Mouse (Mus musculus) kidney, adult 11 months (tissue): Measurements from ENCODE around the gene Tmem63b.

Source experiments
- DNase-seq: peaks from one replicate; pipeline ENCODE4 v3.0.0; 2022

The Tmem63b gene

DNA sequence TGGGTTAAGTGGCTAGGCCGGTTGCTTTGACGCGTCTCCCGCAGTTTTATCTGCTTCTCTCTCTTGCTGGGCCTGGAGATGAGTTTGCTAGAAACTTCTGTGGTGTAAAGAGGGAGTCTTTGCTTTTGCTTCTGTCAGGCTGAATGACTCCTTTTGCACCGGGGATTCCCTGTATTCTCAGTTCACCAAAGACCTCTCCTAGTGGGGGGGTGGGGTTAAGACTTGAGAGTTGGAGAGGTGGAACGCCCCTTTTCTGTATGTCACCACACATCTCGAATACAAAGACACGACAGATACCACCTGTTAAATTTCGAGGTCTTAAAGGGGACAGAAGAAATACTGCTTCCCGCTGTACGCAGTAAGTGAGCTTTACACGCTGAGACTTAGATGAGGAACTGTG lies at the start of gene Tmem63b:
Gene Tmem63b, minus strand, starts transcription at position 190 of the 400 bp plus-strand sequence.
- no peak for DNase-seq

DNA sequence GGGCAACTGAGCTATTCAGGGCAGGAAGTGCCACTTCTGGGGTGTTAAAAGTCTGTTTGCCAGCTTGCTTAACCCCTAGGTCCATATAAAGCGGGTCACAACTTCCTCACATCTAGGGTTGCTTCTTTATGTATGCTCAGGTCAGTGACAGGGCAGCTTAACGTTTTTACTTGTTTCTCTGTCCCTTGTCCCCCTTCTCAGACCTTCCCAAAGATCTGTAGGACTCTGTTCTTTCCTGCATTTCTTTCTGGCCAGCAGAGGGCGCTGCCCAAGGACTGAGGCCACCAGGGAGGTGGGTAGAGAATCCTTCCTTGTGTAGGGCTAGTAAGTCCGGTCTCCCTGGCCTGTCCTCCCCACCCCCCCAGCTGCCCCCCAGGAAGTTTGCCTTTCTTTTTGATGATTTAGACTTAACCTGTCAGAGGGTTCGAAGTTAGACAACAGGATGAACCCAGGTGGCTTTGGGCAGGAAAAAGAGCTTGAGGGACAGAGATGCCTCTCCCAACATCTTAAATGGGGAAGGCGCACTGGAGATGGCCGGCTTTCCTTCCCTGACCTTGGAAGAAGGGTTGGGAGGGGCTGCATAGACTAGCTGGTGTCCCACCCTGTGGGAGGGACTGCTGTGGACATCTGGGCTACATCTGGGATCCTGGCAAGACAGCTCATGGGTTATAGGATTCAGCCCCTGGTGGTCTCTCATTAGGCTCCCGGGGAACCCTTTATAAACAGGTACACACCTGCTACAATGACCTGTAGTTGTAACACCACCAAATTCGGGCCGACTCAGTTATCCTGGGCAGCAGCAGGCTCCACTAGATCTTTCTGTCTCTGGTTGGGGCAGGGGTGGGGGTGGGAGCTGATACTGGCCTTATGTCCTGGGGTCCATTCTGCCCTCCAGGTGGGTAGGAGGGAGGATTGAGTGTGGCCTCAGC lies 48.9 kb upstream of the Tmem63b start:
- peak; percentile 63 for DNase-seq

DNA sequence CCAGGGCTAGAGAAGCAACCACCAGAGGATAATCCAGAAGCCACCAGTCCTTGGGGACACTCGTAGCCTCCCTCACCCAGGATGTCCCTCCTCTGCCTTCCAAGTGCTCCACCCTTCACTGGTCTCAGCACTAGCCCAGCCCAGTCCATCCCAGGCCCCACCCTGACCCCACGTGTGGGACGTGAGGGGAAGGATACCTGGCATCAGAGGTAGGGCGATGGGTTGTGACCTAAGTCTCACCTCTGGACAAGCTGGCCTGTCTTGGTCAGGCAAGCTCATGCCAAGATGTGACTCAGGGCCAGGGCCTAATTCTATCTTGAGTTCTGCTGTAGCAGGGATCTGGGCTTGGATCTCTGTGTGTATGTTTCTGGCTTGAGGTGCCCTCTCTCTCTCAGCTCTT lies 48.2 kb upstream of the Tmem63b start:
- peak; percentile 26 for DNase-seq

DNA sequence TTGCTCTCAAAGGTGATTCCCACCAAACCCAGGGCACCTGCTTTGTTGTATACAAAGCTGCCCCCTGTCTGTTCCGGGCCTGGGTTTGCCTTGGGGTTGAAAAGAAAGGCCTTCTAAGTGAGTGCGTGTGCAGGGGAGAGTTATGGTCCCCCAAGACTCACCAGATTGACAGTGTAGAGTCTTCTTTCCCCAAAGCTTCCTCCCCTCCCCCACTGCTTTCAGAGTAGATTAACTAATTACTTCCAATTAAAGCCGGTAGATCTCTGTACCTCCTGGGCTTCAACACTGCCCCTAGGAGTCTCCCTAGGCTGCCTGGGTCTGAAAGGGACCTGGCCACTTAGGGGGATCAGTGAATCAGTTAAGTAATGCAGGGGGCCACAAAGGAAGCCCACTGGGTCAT lies 47.6 kb upstream of the Tmem63b start:
- no peak for DNase-seq

DNA sequence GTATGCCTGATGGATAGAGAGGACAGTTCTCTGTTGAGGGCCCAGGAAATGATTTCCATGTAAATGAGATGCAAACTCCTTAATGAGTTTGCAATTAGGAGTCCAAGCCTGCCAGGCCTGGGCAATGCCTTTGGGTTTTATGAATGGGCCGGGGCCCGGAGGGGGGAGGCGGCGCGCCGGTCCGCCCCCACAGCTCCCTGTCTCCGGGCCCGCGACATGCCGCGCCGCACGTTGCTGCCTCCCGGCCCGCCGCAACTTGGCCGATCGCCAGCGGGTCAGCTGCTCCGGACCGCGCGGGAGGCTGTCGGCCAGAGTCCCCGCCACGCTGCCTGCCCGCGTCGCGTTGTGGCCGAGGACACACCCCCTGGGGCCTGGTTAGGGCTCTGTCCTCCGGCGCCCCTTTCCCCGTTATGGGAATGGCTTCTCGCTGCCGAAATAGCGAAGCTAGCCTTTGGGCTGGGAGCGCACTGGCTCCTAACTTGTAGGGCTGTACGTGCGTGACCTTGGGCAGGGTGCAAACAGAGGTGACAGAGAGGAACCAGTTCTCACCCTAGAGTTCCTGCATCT lies 47.1 kb upstream of the Tmem63b start, which contains the start of gene 1600014C23Rik:
Gene 1600014C23Rik, minus strand, starts transcription at position 110 of the 567 bp plus-strand sequence.
- DNase-seq = peak; percentile 74

DNA sequence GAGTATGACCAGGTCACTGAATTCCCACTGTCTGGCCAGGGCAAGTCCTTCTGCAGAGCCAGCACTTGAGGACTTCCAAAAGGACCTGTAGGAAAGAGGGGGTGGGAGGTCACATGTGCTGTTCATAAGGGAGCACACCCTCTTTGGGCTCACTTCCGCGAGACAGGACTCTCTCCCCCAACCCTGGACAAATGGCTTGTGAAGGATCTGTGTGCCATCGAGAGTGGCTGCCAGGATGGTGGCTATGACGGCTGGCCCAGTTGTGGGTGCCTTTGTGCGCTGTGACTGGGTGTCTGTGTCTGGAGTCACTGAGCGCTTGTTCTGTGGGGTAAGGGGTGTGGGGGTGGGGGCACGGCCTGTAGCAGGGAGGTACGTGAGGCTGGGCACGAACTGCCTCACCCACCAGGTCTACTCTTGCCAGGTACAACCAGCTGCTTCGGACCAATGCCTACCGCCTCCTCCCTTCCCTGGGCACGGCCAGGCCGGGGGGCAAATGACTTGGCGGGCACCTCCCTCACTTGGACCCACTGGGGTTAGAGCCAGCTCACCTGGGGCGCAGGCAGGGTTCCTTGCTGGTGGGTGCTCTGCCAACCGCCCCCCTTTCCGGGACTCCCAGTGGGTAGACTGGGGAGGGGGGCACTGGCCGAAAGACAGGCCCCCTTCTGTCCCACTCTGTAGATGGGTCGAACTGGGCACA lies 46.5 kb upstream of the Tmem63b start:
- DNase-seq = peak; percentile 65

DNA sequence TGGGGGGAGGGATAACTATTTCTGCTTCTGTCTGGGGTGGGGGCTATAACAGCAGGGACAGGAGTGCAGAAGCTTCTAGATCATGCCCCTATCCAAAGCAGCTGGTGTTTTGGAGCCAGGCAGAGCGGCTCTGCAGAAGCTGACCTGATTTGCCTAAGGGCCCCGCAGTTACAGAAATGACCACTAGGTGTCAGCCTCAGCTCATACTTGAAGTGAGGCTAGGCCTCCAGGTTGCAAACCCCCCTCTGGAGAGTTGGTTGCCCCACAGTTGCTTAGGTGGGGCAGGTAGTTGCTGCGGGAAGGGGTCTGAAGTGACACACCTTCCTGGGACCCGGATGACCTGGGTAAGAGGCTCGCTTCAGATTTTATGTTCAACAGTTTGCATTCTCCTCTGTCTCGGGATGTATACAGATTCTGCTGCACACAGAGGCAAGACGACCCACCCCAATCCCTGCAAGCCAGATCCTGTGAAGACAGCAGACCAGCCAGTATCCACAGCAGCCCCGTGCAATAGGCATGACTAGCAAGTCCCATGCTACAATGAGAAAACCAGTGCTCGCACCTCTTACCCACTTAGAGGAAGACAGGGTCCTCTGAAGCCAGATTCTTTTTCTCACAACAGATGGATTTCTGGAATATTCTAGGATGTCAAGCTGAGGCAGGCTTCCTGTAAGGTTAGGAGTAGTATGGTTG lies 44.6 kb upstream of the Tmem63b start:
- peak; percentile 70 for DNase-seq

DNA sequence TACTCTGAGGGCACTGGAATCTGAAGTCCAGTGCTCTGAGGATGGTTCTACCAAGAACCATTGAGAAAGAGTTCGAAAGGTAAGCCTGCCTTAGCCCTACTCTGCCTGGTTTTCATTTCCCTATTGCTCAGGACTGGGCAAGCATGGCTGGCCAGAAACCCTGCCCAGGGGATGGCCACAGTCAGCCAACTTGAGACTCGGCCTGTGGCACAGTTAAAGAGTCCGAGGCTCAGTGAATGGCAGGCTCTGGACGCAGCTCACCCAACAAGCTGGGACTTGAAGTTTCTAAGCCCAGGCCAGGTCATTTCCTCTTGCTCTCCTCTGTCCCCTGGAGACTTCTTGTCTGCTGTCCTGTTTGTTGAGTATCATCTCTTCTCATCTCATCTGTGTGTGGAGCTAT lies 44.0 kb upstream of the Tmem63b start:
- DNase-seq = no peak

DNA sequence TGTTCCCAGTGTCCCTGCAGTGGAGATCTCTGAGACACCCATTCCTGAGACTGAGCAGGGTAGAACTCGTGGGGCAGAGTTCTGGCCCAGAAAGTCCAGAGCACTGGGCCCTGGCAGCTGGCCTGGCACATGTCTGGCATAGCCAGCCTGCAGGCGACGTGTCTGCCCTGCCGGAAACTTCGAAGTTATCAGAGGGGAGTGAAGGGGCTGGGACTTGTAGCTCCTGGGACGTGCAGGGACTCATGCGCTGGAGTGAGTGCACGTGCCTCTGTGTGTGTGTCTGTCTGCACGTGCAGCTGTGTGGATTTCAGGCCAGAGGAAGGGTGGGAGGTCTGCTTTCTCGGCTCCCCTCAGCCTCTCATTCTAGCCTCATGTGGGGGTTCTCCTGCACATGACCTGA lies 42.7 kb upstream of the Tmem63b start:
- no peak for DNase-seq

DNA sequence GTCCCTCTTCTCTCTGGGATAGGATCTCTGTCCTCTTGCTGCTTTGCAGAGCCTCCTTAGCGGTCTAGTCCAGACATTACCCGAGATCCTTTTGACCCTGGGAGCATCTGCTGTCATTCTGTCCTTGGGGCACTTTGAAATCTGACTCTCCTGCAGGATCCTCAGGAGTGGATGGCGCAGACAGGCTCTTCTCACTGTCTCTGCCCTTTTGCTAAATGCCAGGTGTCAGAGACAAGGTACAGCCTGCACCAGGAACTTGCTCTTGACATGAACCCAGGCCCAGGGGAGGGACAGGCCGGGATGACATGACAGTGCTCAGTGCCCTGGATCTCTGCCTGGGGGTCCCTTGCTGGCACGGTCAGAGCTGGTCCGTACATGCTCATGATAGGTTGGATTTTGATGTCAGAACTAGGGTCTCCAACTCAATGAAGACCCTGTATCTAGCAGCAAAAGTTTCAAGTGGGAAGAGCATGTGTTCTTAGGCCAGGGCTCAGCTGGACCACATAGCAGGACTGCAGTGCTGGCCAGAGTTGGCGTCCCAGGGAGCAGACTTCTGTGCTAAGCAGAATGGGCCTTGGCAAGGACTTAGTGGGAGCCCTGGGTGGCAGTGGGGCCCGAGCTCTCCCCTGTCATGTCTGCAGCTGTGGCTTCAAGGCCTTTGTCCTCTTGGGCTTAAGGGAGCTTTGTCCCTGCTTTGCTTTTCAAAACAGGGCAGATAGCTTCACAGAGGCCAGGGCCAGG lies 41.4 kb upstream of the Tmem63b start:
- no peak for DNase-seq

DNA sequence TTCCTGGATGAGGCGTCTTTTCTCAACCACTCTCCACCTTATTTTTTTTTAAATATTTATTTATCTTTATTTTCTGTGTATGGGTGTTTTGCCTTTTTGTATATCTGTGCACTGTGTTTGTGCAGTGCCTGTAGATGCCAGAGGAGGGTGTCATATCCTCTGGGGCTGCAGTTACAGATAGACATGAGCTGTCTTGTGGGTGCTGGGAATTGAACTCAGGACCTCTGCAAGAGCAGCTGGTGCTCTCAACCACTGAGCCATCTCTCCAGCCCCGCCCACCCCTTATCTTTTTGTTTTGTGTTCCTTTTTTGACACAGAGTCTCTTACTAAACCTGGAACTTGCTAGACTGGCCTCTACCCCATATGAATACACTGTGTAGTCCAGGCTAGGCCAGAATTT lies 40.8 kb upstream of the Tmem63b start:
- DNase-seq = no peak

DNA sequence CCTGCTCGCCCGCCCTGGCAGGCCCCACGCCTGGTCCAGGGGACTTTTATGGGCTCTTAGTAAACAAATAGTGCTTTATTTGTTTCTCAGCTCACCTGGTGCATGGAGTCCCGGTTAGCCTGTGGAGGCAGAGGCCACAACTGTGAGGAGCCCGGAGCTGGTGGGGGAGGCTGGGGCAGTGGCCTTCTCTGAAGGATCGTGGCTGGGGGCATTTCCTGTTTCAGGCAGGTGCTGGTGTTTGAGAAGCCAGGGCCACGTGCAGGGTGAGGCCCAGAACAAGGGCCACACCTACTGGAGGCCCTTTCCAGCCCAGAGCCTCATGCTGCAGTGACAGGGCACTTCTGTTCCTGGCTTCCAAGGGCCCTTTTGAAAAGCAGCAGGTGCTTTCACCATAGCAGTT lies 39.5 kb upstream of the Tmem63b start:
- DNase-seq = no peak

DNA sequence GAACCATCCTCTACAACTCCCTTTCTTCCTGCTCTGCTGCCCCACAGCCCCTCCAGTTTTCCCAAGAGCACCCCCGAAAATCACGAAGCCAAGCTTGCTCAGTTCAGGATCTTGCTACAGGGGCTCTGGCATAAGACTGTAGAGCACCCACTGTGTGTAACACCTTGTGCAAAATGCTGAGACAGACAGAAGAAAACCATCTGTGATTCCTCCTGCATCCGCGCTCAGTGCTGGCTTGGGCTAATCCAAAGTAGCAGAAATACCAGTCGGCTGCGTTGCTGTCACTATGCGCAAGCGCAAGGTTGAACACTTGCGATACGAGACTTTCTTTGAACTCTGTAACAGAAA lies 37.8 kb upstream of the Tmem63b start:
- DNase-seq = no peak

DNA sequence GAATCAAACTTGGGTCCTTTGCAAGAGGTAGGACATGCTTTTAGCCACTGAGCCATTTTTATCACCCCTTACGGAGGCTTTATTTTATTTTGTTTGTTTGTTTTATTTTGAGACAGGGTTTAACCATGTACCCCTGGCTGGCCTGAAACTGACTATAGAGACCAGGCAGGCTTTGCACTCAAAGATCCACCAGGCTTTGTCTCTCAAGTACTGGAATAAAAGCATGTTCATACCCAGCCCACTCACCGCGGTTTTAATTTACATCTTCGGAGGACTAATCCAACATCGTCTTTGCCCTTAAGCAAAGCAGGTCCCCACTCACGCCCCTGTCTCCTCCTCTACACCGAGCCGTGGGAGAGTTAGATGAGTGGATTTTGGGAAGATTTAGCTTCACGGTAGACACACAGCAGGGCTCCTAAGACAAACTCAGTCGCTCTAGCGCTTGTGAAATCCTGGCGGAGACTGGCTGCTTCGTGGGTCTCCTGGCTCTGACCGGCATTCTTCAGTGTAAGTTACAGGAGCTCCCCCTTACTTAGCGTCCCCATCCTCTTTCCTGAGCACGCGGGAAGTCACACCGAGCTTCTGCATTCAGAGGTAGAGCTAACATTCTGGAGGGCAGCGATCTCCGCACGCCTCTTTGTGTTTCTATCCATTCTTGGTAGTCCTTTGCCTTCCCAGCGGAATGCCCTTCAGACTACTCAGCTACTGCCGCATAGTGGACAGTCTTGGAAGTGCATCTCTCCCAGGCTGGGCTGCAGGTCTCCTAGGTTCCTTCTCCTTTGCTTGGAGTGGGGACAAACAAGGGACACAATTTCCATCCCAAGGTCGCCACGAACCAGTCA lies 37.2 kb upstream of the Tmem63b start:
- DNase-seq = peak; percentile 51

DNA sequence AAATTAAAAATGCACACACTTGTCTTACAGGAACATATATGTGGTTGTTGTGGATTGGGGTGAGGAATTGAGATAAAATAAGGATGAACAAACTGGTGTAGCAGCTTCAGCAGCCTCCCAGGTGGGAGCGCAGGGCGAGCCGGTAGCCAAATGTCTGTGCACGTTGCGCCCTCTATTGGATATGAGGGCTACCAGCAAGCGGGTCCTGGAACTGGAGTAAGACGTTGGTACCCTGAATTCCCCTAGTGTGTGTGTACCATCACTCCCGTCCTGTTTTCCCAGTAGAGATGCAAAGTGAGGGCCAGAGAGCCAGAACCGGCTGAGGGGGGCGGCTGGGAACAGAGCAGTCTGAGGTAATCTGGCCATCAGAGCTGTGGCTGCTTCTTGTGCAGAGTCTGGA lies 31.6 kb upstream of the Tmem63b start:
- peak; percentile 48 for DNase-seq

DNA sequence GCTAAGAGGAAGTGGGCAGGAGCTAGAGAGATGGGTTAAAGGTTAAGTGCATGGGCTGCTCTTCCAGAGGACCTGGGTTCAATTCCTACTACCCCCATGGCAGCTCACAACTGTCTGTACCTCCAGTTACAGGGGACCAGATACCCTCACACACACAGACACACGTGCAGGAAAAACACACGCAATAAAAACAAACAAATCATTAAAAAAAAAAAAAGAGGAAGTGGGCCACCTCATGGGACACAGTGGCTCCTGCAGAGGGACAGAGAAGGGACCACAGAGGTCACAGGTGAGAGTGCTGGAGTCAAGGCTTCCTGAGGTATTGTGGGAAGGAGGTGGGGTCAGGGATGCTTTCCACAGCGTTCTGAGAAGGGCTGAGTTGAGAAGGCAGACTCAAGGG lies 24.8 kb upstream of the Tmem63b start:
- no peak for DNase-seq

DNA sequence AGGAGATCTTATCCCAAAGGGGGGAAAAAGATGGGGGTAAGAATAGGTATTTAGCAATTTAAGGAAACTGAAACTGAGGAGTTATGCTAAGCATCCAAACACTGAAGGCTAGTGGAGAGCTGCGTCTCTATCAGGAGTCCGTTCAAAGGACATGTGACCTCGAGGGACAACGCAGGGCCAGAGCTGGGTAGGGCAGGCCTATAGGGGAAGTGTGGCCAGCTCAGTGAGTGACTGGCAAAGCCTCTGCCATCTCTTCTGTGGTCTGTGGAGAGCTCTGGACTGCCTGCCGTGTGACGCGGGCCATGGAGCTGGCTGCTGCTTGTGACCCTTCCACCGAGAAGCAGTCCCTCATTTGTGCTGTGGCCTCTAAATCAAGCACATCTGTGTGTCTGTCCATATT lies 23.7 kb upstream of the Tmem63b start:
- no peak for DNase-seq

DNA sequence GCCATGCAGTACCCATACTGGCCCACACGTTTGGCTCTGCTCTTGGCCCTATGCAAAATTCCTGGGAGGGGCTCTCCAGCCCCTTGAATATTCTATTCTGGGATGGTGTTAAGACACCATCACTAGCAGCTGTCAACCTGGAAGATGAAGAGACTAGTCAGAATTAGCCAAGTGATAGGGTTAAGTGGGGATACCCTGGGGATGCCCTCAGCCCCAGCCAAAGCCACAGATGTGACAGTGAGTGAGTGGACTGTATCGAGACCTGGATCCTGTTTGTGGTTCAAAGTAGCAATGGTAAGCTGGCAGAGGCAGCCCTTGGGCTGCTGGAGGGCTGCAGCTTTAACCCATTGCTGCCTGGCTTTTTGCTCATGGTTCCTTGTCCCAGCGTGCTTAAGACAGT lies 23.1 kb upstream of the Tmem63b start:
- DNase-seq = no peak

DNA sequence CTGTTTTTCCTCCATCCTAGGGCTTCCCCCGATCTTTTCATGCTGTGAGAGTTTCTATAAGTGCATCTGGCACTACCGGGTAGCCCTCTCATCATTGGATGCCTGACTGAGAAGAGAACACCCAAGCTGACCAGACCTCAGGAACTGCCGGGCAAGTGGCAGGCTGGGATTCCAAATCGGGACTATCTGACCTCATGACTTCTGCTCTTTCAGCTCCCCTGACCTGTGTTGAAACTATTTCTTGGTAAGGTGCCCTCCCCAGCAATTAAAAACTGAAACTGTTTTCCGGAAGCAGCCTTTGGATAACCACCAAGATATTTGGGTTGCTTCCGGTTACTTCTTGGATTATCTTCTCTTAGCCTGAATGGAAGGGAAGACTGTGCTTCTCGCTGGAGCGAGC lies 21.5 kb upstream of the Tmem63b start:
- no peak for DNase-seq

DNA sequence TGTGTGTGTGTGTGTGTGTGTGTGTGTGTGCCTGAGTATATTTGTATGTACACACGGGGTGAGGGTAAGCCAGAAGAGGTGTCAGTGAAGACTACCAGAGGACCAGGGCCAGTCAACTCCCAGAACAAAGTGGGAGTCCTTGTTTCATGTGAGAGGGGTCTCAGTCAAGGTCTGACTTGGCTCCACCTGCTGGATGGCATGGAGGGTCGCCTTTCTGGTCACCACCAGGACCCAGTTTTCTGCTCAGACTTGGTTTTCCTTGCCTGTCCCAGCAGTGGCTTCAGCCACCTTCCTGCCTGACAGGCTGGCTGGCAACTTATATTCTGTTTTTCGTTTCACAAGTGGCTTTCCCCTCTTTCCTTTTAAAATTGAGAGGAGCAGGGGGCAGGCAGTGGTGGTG lies 20.7 kb upstream of the Tmem63b start:
- DNase-seq = no peak

DNA sequence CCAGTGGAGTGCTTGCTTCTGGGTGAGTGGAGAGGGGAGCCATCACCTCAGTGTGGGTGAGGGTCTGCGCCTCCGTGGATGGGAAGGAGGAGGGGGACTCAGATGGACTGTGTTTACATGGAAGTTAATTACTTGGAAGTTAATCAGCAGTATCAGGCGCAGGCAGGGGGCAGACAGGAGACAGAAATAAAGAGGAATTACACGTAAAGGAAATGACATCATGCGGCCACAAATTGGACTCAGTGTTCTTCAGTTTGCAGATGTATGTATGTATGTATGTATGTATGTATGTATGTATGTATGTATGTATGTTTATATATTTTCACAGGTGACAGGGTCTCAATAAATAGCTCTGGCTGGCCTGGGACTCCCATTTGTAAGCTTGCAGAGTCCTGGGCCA lies 20.1 kb upstream of the Tmem63b start:
- no peak for DNase-seq

DNA sequence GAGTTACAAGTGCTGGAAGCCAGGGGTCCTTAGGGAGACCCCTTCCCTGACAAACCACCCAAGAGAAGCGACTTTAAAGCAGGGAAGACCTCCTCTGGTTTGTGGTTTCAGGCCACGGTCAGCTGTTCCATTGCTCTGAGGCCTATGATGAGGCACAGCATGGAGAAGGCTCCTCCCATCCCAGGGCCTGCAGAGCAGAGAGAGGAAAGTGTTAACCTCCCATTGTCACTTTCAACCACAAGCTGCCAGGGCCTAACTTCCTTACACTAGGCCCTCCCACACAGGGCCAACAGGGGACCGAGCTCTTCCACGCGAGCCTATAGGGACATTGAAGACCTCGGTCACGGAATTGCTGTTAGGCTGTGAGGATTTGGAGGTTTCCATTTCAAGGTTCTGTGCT lies 16.5 kb upstream of the Tmem63b start:
- no peak for DNase-seq
